In the genomic region with DNA sequence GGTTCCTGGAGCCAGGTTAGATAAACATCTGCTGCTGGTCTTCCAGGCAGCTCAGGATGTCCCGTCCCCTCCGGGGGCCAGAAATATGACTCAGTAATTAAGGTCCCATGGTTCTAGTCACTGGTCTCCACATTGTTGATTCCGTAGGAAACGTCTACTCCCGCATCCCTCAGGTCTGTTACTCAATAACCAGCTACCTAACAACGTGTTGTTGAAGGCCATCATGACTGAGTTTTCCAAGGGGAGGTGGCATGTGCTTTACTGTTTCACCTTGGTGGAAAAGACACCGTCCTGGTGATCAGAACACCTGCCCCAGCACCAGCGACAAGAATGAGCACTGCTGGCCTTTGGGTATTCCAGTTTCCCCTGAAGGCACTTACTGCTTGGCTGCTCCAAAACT, we compare ENCODE assay signal across 16 mouse cellular contexts.
DNase-seq lines count a peak whose midpoint lies in the region; ATAC-seq and TF ChIP-seq lines count a peak whose summit lies in the region.
"Had no signal": no experiment of that assay in that cellular context is flagged by ENCODE, and none has a peak within 500 bp of the region (broad histone marks: within the 10 kb centered on the region; RNA-seq: fewer than 3 reads in every experiment).

No protein-coding gene starts in this region.

- H3K4me1 ChIP-seq in kidney, embryonic 14.5 days (ENCODE audit: control insufficient read depth, insufficient read depth, low read length): 0 out of 2 replicates have a peak, but pooled peaks cover 4% of the 10 kb centered on the region
- no peaks in the 10 kb centered on the region for H3K4me1 ChIP-seq in kidney, postnatal 0 days (replicated peaks; ENCODE audit: insufficient read depth, low read length)
- H3K4me1 ChIP-seq: embryonic facial prominence, embryonic 10.5 days; forebrain, embryonic 13.5 days had no signal

- H3K9me3 ChIP-seq in kidney, embryonic 14.5 days (ENCODE audit: control insufficient read depth, low read length): no peaks in the 10 kb centered on the region
- no peaks in the 10 kb centered on the region for H3K9me3 ChIP-seq in kidney, postnatal 0 days (replicated peaks; ENCODE audit: low read length)
- H3K9me3 ChIP-seq: embryonic facial prominence, embryonic 10.5 days; forebrain, embryonic 13.5 days; heart, embryonic 13.5 days had no signal

- no peaks in the 10 kb centered on the region for H3K27me3 ChIP-seq in kidney, embryonic 14.5 days (ENCODE audit: control insufficient read depth, insufficient read depth, low read length)
- H3K27me3 ChIP-seq in kidney, postnatal 0 days (ENCODE audit: insufficient read depth, low read length): no peaks in the 10 kb centered on the region
- H3K27me3 ChIP-seq: forebrain, embryonic 13.5 days; heart, embryonic 13.5 days had no signal

- no peaks in the 10 kb centered on the region for H3K36me3 ChIP-seq in kidney, embryonic 14.5 days (ENCODE audit: control insufficient read depth, insufficient read depth, low read length)
- no peaks in the 10 kb centered on the region for H3K36me3 ChIP-seq in kidney, postnatal 0 days (ENCODE audit: insufficient read depth, low read length)
- H3K36me3 ChIP-seq: embryonic facial prominence, embryonic 10.5 days; heart, embryonic 13.5 days had no signal

- H3K27ac ChIP-seq in kidney, embryonic 14.5 days (ENCODE audit: low read depth, low read length): no peak overlapping the region
- no peak overlapping the region for H3K27ac ChIP-seq in kidney, postnatal 0 days
- H3K27ac ChIP-seq: embryonic facial prominence, embryonic 10.5 days; forebrain, embryonic 13.5 days; heart, embryonic 13.5 days had no signal

- no peak overlapping the region for H3K4me2 ChIP-seq in kidney, embryonic 14.5 days (replicated peaks; ENCODE audit: low read depth, low read length)
- no peak overlapping the region for H3K4me2 ChIP-seq in kidney, postnatal 0 days (ENCODE audit: low read length)
- H3K4me2 ChIP-seq: forebrain, embryonic 13.5 days; heart, embryonic 13.5 days had no signal

- ATAC-seq in kidney, embryonic 14.5 days (ENCODE audit: low FRiP score, low TSS enrichment): no peak
- ATAC-seq in kidney, postnatal 0 days (replicated peaks; ENCODE audit: low FRiP score, low read depth): peak; percentile 57; the same call in 1 of the 2 replicates
- ATAC-seq in megakaryocyte-erythroid progenitor cell, adult 5-6 weeks (replicated peaks; ENCODE audit: low FRiP score, low TSS enrichment, poor library complexity, severe bottlenecking): no peak
- ATAC-seq: forebrain, embryonic 13.5 days; forebrain, postnatal 0 days had no signal

- 54% methylated on average over 8 of the region's 8 CpGs for WGBS in kidney, embryonic 14.5 days
- WGBS in kidney, postnatal 0 days: 47% methylated on average over 8 of the region's 8 CpGs

- DNase-seq in kidney, adult 18-20 months: peak; percentile 35
- DNase-seq in kidney, adult 9 months: peak; percentile 31
- no peak for DNase-seq in kidney, postnatal 0 days (ENCODE audit: low spot score)
- DNase-seq in right cerebral cortex, postnatal 25 days: no peak
- DNase-seq: adrenal gland, adult 2 months; cerebellum, adult 2 months; cerebellum, postnatal 10 days; forebrain, postnatal 0 days; gastrocnemius, postnatal 25 days; heart, adult 11 months; heart, postnatal 36 days had no signal

- TF ChIP-seq CTCF in kidney, postnatal 0 days (IDR thresholded peaks at IDR 0.05; ENCODE audit: low read depth): no peak

- H3K9ac ChIP-seq in kidney, embryonic 14.5 days (ENCODE audit: low read depth, low read length): no peak overlapping the region
- no peak overlapping the region for H3K9ac ChIP-seq in kidney, postnatal 0 days (ENCODE audit: low read depth, low read length)
- H3K9ac ChIP-seq: forebrain, embryonic 13.5 days; forebrain, postnatal 0 days; heart, embryonic 13.5 days had no signal

- H3K4me3 ChIP-seq in kidney, embryonic 14.5 days (ENCODE audit: low read length): no peak overlapping the region
- no peak overlapping the region for H3K4me3 ChIP-seq in kidney, postnatal 0 days (replicated peaks; ENCODE audit: low read depth, low read length)
- H3K4me3 ChIP-seq: embryonic facial prominence, embryonic 10.5 days; forebrain, embryonic 13.5 days; heart, embryonic 13.5 days had no signal

Comparison
In these comparisons a context has a peak if more than half of its experiments do, and no peak if none do; other contexts are left out.
1. DNase-seq: peak in kidney, adult 18-20 months (single experiment) and kidney, adult 9 months (single experiment); none in kidney, postnatal 0 days (single experiment) and right cerebral cortex, postnatal 25 days (single experiment).